Mouse (Mus musculus) cerebral cortex, adult 2 months (tissue): Measurements from ENCODE around the gene Cks1b.

Experiments used
- WGBS: fragments of 180-500 bp; shearing (Covaris S2); methylation state at CpG from one replicate; pipeline ENCODE4 v1.1.7; 2018; 5-methylcytosine and 5-hydroxymethylcytosine counted together

Cks1b gene

GRCm38 (mm10) chr3:89395806-89396653 lies 22.2 kb downstream of the Cks1b start:
- 2% methylated on average over 42 of the region's 44 CpGs for WGBS

DNA sequence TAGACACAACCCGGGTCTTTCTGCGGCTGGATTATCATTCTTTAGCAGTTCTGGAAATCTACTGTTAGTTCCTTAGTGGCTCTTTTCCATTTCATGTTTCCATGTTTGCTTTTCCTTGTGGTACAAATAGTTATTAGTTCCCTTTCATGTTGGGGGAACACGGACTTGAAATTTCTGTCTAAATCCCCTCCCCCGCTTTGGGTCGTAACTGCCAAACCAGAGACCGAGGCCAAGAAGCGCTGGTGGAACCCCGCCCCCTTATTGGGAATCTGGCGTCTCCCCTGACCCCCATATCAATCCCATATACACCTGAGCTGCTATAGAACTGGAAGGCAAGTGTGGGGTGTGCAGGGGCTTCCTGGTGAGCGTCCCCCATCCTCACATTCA lies 22.8 kb downstream of the Cks1b start:
- 6% methylated on average over 10 of the region's 10 CpGs for WGBS

DNA sequence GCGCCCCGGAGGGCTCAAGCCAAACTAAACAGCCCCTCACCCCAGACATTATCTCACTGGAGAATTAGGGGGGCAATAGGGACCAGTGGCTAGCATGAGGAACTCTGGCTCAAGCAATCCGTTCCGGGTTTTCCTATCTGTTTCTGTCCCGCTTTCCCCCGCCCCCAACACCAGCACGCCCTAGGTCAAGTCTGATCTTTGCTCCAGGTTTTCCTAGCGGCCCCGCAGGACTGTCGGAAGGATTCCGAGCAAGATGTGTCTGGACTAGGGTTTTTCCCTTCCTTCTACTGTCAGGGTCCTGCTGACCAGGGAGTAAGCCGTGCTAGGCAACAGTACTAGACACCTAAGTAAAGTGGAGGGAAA lies 23.3 kb downstream of the Cks1b start:
- WGBS = 0% methylated on average over 12 of the region's 12 CpGs

- WGBS = 1% methylated on average over 41 of the region's 42 CpGs
Observed at GRCm38 (mm10) chr3:89394006-89394893, 23.9 kb downstream of the Cks1b start, which contains the start of gene Zbtb7b. Zbtb7b (minus strand) TSS chr3:89394776.

GRCm38 (mm10) chr3:89393605-89394004 lies 24.6 kb downstream of the Cks1b start:
- 1% methylated on average over 15 of the region's 15 CpGs for WGBS

DNA sequence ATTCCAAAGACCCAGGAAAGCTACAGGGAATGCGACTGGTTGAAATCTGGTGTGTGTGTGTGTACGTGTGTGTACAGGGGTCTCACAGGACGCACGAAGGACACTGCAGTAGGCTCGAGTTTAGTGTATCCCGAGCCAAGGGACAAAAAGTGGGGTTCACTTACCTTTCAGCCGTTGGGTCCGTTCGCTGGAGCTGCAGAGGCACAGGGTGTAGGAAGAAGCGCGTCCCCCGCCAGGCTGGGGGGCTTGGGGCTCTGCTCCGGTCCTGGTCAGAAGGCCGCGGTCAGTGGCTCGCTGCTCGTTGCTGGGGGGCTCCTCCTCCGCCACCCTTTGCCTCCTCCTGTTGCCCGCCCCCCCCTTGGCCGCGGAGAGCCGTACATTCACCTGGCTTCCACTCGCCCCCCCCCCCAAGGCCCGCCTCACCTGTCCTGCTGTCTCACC lies 25.3 kb downstream of the Cks1b start:
- under 1% methylated on average over 22 of the region's 24 CpGs for WGBS

GRCm38 (mm10) chr3:89391663-89392511 lies 26.3 kb downstream of the Cks1b start:
- WGBS = 1% methylated on average over 51 of the region's 56 CpGs

DNA sequence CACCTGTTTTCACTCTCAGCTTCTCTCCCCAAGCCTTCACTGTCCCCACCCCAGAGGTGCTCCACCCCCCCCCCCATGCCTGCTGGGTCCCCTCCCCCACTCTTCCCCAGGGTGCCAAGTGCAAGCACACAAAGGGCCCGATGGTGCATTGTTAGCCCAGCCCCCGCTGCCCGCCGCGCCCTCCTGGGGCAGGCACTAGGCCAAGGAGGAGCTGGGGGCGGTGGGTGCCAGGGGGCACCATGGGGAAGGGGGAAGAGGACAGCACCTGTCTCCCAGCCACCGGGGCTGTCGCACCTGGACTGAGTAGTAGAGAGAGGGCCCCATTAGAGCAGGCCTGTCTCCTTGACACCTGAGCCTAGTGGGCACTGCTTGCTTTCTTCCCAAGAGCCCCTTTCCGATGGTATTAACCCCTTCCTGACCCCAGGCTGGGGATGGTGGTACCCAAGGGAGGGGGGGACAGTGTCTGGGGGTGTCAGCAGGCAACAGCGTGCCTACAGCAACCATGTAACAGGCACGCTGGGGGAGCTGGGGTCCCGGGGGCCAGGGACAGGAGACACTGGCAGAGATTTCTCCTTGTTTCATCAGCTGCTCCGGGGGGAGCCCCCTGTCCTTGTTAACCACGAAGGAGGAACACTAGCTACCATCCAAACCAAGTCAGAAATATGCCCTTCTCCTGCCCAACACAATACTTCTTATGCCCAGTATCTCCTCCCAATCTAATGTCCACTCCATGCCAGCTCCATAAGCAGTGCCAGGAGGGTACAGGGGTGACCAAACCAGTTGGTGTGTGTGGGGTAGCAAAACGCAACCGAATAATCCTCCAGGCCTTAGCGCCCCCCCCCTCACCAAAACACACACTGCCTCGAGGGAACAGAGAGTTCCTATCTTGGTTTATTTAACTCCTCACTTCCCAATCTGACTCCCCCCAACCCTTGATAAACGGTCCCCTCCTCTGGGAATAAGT lies 27.2 kb downstream of the Cks1b start:
- 19% methylated on average over 18 of the region's 19 CpGs for WGBS

DNA sequence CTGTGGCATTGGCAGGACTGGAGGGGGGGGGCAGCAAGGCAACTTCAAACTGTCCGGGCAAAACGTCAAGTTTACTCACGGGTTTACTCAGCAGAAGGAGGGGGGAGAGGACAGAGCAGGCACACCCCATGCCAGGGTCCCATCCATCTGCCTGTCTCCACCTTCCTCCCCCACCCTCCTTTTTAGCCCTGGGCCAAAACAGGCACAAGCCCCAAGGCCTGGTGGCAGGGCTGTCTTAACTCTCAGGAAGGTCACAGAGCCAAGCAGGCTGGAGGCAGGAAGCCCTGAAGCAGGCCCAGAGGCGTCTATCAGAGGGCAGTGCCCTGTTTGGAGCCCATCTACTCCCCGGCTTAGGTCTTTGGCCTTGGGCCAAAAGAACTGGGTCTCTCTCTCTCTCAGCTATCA lies 28.1 kb downstream of the Cks1b start:
- WGBS = 32% methylated on average over 5 of the region's 5 CpGs

- WGBS = 62% methylated on average over 6 of the region's 6 CpGs
Observed at GRCm38 (mm10) chr3:89388901-89389740, 29.1 kb downstream of the Cks1b start.

GRCm38 (mm10) chr3:89388134-89388881 lies 29.9 kb downstream of the Cks1b start:
- 65% methylated on average over 11 of the region's 11 CpGs for WGBS

GRCm38 (mm10) chr3:89387632-89388031 lies 30.6 kb downstream of the Cks1b start:
- 84% methylated on average over 11 of the region's 11 CpGs for WGBS

GRCm38 (mm10) chr3:89386438-89387420 lies 31.5 kb downstream of the Cks1b start:
- 71% methylated on average over 17 of the region's 17 CpGs for WGBS

- 72% methylated on average over 11 of the region's 11 CpGs for WGBS
Observed at GRCm38 (mm10) chr3:89385451-89385850, 32.7 kb downstream of the Cks1b start.

GRCm38 (mm10) chr3:89384331-89385076 lies 33.7 kb downstream of the Cks1b start:
- 83% methylated on average over 12 of the region's 12 CpGs for WGBS

GRCm38 (mm10) chr3:89383651-89384255 lies 34.4 kb downstream of the Cks1b start:
- 91% methylated on average over 5 of the region's 5 CpGs for WGBS
